Mouse (Mus musculus): ENCODE data around the gene Lca5l.
A peak's percentile ranks its signal among the peaks of the same experiment; 100 is the strongest.

Lca5l gene

GRCm38 (mm10) chr16:96160927-96161326 is 31.1 kb downstream of the Lca5l start:
- peaks cover 26% of the 10 kb centered on the region for H3K36me3 ChIP-seq (ENCODE audit: insufficient read depth, low read length)
- H3K4me3 ChIP-seq (replicated peaks; ENCODE audit: low read length): no peak overlapping the region
- H3K27me3 ChIP-seq (ENCODE audit: insufficient read depth, low read length): peaks cover 8% of the 10 kb centered on the region; the same call in 1 of the 2 replicates
- H3K9me3 ChIP-seq (ENCODE audit: low read length): no peaks in the 10 kb centered on the region
- TF ChIP-seq CTCF (conservative IDR thresholded peaks at IDR 0.05; ENCODE audit: low read length): no peak
- no peak for TF ChIP-seq POU5F1 (IDR thresholded peaks at IDR 0.05; ENCODE audit: borderline replicate concordance, low read length)
- TF ChIP-seq NANOG (IDR thresholded peaks at IDR 0.05; ENCODE audit: borderline replicate concordance, low read length): no peak
- peaks cover 56% of the 10 kb centered on the region for H3K4me1 ChIP-seq (replicated peaks; ENCODE audit: low read depth, low read length)

GRCm38 (mm10) chr16:96159794-96160346 is 32.2 kb downstream of the Lca5l start:
- Histone ChIP-seq H3K4me1 (replicated peaks; ENCODE audit: low read depth, low read length) (peaks cover 66% of the 10 kb centered on the region), H3K27me3 (ENCODE audit: insufficient read depth, low read length) (peaks cover 8% of the 10 kb centered on the region; the same call in 1 of the 2 replicates), H3K4me3 (replicated peaks; ENCODE audit: low read length) (peak overlapping the region; percentile 84), H3K9me3 (ENCODE audit: low read length) (no peaks in the 10 kb centered on the region), H3K36me3 (ENCODE audit: insufficient read depth, low read length) (peaks cover 36% of the 10 kb centered on the region)
- TF ChIP-seq NANOG (IDR thresholded peaks at IDR 0.05; ENCODE audit: borderline replicate concordance, low read length) (no peak), CTCF (conservative IDR thresholded peaks at IDR 0.05; ENCODE audit: low read length) (no peak), POU5F1 (IDR thresholded peaks at IDR 0.05; ENCODE audit: borderline replicate concordance, low read length) (no peak)

- Histone ChIP-seq H3K4me3 (replicated peaks; ENCODE audit: low read length) (peak overlapping the region; percentile 84), H3K27me3 (ENCODE audit: insufficient read depth, low read length) (peaks cover 8% of the 10 kb centered on the region; the same call in 1 of the 2 replicates), H3K9me3 (ENCODE audit: low read length) (no peaks in the 10 kb centered on the region), H3K36me3 (ENCODE audit: insufficient read depth, low read length) (peaks cover 43% of the 10 kb centered on the region), H3K4me1 (replicated peaks; ENCODE audit: low read depth, low read length) (peaks cover 73% of the 10 kb centered on the region)
- TF ChIP-seq POU5F1 (IDR thresholded peaks at IDR 0.05; ENCODE audit: borderline replicate concordance, low read length): no peak
- TF ChIP-seq CTCF (conservative IDR thresholded peaks at IDR 0.05; ENCODE audit: low read length): no peak
- no peak for TF ChIP-seq NANOG (IDR thresholded peaks at IDR 0.05; ENCODE audit: borderline replicate concordance, low read length)
These were observed 32.9 kb downstream of the Lca5l start for GRCm38 (mm10) chr16:96159091-96159731.

- peaks cover 49% of the 10 kb centered on the region for H3K36me3 ChIP-seq (ENCODE audit: insufficient read depth, low read length)
- TF ChIP-seq CTCF (conservative IDR thresholded peaks at IDR 0.05; ENCODE audit: low read length) (no peak), POU5F1 (IDR thresholded peaks at IDR 0.05; ENCODE audit: borderline replicate concordance, low read length) (no peak), NANOG (IDR thresholded peaks at IDR 0.05; ENCODE audit: borderline replicate concordance, low read length) (no peak)
- H3K9me3 ChIP-seq (ENCODE audit: low read length): no peaks in the 10 kb centered on the region
- H3K27me3 ChIP-seq (ENCODE audit: insufficient read depth, low read length): peaks cover 8% of the 10 kb centered on the region; the same call in 1 of the 2 replicates
- peak overlapping the region; percentile 84 for H3K4me3 ChIP-seq (replicated peaks; ENCODE audit: low read length)
- H3K4me1 ChIP-seq (replicated peaks; ENCODE audit: low read depth, low read length): peaks cover 77% of the 10 kb centered on the region
These were observed 33.5 kb downstream of the Lca5l start for GRCm38 (mm10) chr16:96158511-96159080.

GRCm38 (mm10) chr16:96157171-96157570 is 34.9 kb downstream of the Lca5l start:
- TF ChIP-seq CTCF (conservative IDR thresholded peaks at IDR 0.05; ENCODE audit: low read length): no peak
- no peak for TF ChIP-seq NANOG (IDR thresholded peaks at IDR 0.05; ENCODE audit: borderline replicate concordance, low read length)
- Histone ChIP-seq H3K4me1 (replicated peaks; ENCODE audit: low read depth, low read length) (peaks cover 77% of the 10 kb centered on the region), H3K4me3 (replicated peaks; ENCODE audit: low read length) (no peak overlapping the region), H3K9me3 (ENCODE audit: low read length) (no peaks in the 10 kb centered on the region), H3K27me3 (ENCODE audit: insufficient read depth, low read length) (peaks cover 8% of the 10 kb centered on the region; the same call in 1 of the 2 replicates), H3K36me3 (ENCODE audit: insufficient read depth, low read length) (peaks cover 63% of the 10 kb centered on the region)

GRCm38 (mm10) chr16:96156019-96156418 is 36.1 kb downstream of the Lca5l start:
- H3K4me3 ChIP-seq (replicated peaks; ENCODE audit: low read length): no peak overlapping the region

GRCm38 (mm10) chr16:96154476-96154875 is 37.6 kb downstream of the Lca5l start:
- no peak for TF ChIP-seq CTCF (conservative IDR thresholded peaks at IDR 0.05; ENCODE audit: low read length)
- TF ChIP-seq POU5F1 (IDR thresholded peaks at IDR 0.05; ENCODE audit: borderline replicate concordance, low read length): no peak
- TF ChIP-seq NANOG (IDR thresholded peaks at IDR 0.05; ENCODE audit: borderline replicate concordance, low read length): no peak
- H3K4me3 ChIP-seq (replicated peaks; ENCODE audit: low read length): no peak overlapping the region
- 0 out of 2 replicates have a peak, but pooled peaks cover under 1% of the 10 kb centered on the region for H3K27me3 ChIP-seq (ENCODE audit: insufficient read depth, low read length)
- H3K36me3 ChIP-seq (ENCODE audit: insufficient read depth, low read length): peaks cover 61% of the 10 kb centered on the region
- no peaks in the 10 kb centered on the region for H3K9me3 ChIP-seq (ENCODE audit: low read length)
- H3K4me1 ChIP-seq (replicated peaks; ENCODE audit: low read depth, low read length): peaks cover 86% of the 10 kb centered on the region

More at GRCm38 (mm10) chr16:96156019-96156418, 36.1 kb downstream of the Lca5l start:
- H3K36me3 ChIP-seq (ENCODE audit: insufficient read depth, low read length): peaks cover 61% of the 10 kb centered on the region
- H3K27me3 ChIP-seq (ENCODE audit: insufficient read depth, low read length): peaks cover 8% of the 10 kb centered on the region; the same call in 1 of the 2 replicates
- TF ChIP-seq CTCF (conservative IDR thresholded peaks at IDR 0.05; ENCODE audit: low read length) (no peak), POU5F1 (IDR thresholded peaks at IDR 0.05; ENCODE audit: borderline replicate concordance, low read length) (no peak), NANOG (IDR thresholded peaks at IDR 0.05; ENCODE audit: borderline replicate concordance, low read length) (no peak)
- no peaks in the 10 kb centered on the region for H3K9me3 ChIP-seq (ENCODE audit: low read length)
- H3K4me1 ChIP-seq (replicated peaks; ENCODE audit: low read depth, low read length): peaks cover 85% of the 10 kb centered on the region

- H3K9me3 ChIP-seq (ENCODE audit: low read length): no peaks in the 10 kb centered on the region
- H3K4me1 ChIP-seq (replicated peaks; ENCODE audit: low read depth, low read length): peaks cover 93% of the 10 kb centered on the region
- no peak overlapping the region for H3K4me3 ChIP-seq (replicated peaks; ENCODE audit: low read length)
- no peaks in the 10 kb centered on the region for H3K27me3 ChIP-seq (ENCODE audit: insufficient read depth, low read length)
- TF ChIP-seq POU5F1 (IDR thresholded peaks at IDR 0.05; ENCODE audit: borderline replicate concordance, low read length) (no peak), CTCF (conservative IDR thresholded peaks at IDR 0.05; ENCODE audit: low read length) (peak; percentile 75), NANOG (IDR thresholded peaks at IDR 0.05; ENCODE audit: borderline replicate concordance, low read length) (no peak)
- H3K36me3 ChIP-seq (ENCODE audit: insufficient read depth, low read length): peaks cover 66% of the 10 kb centered on the region
These were observed 40.5 kb downstream of the Lca5l start for GRCm38 (mm10) chr16:96151551-96151950.

All from E14TG2a.4 (cell line).